Mouse (Mus musculus): Measurements from ENCODE around the gene Pabpc4.
A peak's percentile ranks its signal among the peaks of the same experiment; 100 is the strongest.
"Not testable (repeated sequence)": the region's sequence is repeated elsewhere in the genome, so short reads cannot be mapped to it uniquely, and the experiment has no call there.

Gene Pabpc4

DNA sequence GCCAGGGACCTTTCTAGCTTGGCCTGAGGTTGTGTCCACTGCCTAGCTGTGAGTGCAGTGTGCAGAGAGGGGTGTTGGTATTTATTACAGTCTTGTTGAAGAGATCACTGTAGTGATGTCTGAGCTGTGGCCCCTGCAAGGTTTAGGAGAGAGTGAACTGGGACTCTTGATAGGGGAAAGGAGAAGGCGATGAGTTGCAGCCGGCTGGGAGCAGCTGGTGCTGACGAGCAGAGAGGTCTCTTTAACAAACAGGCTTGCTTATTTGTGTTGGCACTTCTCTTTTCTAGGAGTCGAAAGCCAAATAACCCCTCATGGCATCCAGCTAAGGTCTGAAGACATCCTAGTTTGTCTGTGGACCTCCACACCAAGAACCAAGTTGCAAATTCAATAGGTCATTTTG, 36.1 kb downstream of the Pabpc4 start:
- DNase-seq (ENCODE audit: low spot score) = no peak

DNA sequence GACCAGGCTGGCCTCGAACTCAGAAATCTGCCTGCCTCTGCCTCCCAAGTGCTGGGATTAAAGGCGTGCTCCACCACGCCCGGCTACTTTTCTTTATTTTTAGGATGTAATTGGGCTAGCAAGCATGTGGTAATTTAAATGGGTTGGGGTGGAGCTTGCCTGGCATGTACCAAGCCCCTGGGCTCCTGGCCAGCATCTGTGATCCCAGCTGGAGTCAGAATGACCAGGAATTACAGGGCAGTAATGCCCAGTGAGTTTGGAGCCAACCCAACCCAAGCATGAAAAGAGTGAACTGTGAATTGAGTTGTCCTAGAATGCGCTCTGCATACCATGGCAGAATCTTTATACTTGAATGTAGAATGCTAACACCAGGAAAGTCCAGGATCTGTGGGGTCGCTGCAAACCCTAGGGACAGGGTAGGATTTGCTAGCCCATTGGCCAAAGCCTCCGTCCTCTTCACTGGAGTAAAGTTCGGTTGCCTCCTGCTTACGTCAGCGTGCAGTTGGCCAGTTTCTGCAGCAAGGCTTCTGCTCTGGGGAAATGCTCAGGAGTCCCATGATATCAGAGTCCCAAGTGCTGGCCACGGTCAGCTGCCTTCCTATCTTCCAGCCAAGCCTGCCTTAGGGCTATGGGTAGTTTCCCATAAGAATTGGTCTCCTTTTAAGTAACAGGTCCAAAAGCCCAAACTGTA, 37.0 kb downstream of the Pabpc4 start:
- no peak for DNase-seq (ENCODE audit: low spot score)

- peak; percentile 83 for DNase-seq (ENCODE audit: low spot score)
These were observed 43.6 kb downstream of the Pabpc4 start for GRCm38 (mm10) chr4:123305789-123306188.

GRCm38 (mm10) chr4:123306999-123307398, 44.8 kb downstream of the Pabpc4 start:
- DNase-seq (ENCODE audit: low spot score) = no peak

- no peak for DNase-seq (ENCODE audit: low spot score)
These were observed 46.1 kb downstream of the Pabpc4 start for GRCm38 (mm10) chr4:123308292-123308691.

DNA sequence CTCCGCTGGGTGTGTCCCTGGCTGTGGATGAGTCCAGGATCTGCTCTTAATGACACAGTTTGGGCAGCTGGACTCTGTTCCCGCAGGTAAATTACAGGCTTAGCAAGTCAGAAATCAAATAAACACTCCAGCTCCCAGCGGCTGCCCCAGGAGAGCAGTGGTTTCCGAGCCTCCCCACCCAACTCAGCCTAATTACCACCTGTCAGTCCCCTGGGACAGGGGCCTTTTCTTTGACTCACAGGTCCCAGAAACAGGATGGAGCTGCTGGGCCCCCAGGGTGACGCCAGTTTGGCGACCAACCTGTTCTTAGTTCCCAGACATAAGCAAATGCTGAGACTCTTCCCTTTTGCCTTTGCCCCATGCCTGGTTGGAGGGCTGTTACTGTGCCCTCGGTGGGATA, 49.7 kb downstream of the Pabpc4 start:
- DNase-seq (ENCODE audit: low spot score) = no peak

DNA sequence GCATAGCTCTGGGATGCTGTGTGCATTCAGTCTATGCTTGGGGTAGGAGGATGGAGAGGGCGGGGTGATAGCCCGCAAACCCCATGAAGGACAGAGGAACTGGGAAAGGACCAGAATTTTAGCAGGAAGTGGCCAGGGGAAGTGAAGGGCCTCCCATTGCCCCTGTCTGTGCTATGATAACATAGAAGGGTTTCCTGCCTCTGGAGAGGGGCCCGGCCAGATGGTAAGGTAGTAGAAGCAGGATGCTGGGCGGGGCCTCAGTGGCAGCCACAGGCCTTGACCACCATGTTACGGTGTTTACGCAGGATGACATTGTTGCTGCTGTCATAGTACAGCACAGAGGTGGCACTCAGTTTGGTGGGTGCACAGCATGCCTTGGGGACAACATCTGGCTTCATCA, 50.9 kb downstream of the Pabpc4 start:
- DNase-seq (ENCODE audit: low spot score) = no peak

GRCm38 (mm10) chr4:123314497-123314896, 52.3 kb downstream of the Pabpc4 start:
- DNase-seq (ENCODE audit: low spot score) = no peak

GRCm38 (mm10) chr4:123322910-123323309, 60.8 kb downstream of the Pabpc4 start:
- not testable (repeated sequence) for DNase-seq (ENCODE audit: low spot score)

DNA sequence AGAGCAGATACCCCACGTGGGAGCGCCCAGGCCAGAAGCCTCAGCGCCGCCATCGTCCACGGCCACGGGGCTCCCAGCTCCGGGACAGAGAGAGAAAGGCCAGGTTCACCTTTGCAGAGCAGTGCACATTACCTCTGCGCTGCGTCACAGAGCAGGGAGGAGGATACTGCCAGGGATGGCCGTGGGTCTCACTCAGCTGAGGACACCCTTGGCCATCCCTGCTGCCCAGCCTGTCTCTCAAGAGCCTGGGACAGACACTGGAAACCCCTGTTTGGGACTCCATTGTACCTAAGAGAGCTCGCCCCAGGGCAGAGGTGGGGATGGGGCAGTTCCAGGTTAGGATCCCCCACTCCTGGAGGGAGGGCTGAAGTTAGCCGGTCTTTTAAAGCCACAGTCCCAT, 61.4 kb downstream of the Pabpc4 start, which contains the start of gene Oxct2a:
Oxct2a (minus strand) TSS at position 101 of the 400 bp plus-strand sequence.
- DNase-seq (ENCODE audit: low spot score) = no peak

DNA sequence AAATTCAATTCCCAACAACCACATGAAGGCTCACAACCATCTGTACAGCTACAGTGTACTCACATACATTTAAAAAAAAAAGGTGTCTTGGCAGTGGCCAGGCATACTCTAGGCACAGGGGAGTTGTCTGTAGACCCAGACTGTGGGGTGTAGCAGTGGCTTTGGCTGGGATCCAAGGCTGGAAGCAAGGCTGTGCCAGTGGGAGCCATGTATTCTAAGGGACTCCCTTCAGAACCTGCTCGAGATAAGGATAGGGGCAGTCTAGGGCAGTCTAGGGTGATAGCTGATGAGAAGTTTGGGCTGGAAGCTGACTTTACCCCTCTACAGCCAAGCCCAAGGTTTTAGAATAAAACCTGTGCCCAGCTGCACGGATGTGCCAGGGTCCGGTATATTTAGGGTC, 63.9 kb downstream of the Pabpc4 start:
- no peak for DNase-seq (ENCODE audit: low spot score)

DNA sequence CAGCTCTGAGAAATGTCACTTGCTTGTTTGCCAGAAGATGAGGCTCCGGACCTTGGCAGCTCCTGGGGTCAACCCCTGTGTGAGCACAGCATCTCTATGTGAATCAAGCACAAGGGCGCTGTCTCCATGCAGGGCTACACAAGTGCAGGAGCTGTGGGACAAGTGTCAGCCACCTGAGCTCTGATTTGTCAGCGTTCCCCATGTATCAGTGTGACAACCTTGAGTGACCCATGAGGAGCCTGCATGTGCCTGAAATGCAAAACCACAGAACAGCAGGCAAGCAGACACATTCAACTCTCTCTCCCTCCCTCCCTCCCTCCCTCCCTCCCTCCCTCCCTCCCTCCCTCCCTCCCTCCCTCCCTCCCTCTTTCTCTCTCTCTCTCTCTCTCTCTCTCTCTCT, 65.5 kb downstream of the Pabpc4 start:
- DNase-seq (ENCODE audit: low spot score) = no peak

- DNase-seq (ENCODE audit: low spot score) = no peak
These were observed 66.8 kb downstream of the Pabpc4 start for GRCm38 (mm10) chr4:123328946-123329345.

DNA sequence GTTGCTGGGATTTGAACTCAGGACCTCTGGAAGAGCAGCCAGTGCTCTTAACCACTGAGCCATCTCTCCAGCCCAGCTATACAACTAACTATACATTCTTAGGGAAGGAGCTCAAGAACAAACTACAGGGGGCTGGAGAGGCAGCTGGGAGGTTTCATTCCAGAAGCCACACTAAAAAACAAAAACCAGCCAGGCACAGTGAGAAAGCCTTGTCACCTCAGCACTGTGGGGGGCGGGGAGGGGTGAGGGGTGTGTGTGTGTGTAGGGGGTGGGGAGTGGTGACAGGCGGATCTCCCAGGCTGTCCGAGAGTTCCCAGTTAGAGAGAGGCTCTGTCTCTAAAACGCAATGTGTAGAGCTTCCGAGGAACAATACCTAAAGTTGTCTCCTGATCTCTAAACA, 69.2 kb downstream of the Pabpc4 start:
- no peak for DNase-seq (ENCODE audit: low spot score)

- DNase-seq (ENCODE audit: low spot score) = not testable (repeated sequence)
These were observed 69.8 kb downstream of the Pabpc4 start for GRCm38 (mm10) chr4:123331961-123332360.

DNA sequence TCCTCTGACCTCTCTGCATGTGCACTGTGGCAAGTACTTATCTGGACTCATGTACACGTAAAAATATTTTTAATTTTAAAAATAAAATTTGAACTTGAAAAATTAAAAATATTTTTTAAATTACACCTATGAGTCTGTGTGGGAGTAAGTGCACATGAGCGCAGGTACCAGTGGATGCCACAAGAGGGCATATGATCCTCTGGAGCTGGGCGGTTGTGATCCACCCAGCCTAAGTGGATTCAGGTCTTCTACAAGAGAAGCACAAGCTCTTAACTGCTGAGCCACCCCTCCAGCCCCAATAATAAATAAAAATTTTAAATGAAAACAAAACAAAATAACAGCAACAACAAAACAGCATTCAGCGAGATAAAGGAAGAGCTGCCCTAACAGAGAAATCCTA, 71.0 kb downstream of the Pabpc4 start:
- no peak for DNase-seq (ENCODE audit: low spot score)

DNA sequence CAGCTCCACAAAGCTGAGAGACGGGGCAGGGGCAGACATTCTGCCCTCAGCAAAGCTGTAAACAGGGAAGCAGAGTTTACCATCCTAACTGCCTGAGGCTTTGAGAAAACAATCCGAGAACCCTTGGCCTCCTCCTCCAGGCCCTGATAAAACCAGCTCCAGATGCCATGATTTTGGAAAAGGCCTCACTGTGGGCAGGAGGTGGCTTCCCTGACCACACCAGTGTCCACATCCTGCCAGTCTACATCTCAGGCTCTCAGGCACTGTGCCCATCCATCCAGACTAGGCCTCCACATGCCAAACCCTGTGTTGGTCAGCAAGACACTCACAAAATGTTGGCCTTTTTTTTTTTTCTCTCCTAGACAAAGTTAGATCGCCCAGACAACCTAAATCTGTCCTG, 72.0 kb downstream of the Pabpc4 start:
- DNase-seq (ENCODE audit: low spot score) = no peak

GRCm38 (mm10) chr4:123335244-123335643, 73.1 kb downstream of the Pabpc4 start:
- DNase-seq (ENCODE audit: low spot score) = not testable (repeated sequence)

GRCm38 (mm10) chr4:123335796-123336585, 73.8 kb downstream of the Pabpc4 start:
- no peak for DNase-seq (ENCODE audit: low spot score)

GRCm38 (mm10) chr4:123337693-123338092, 75.5 kb downstream of the Pabpc4 start:
- no peak for DNase-seq (ENCODE audit: low spot score)

- no peak for DNase-seq (ENCODE audit: low spot score)
These were observed 78.1 kb downstream of the Pabpc4 start for GRCm38 (mm10) chr4:123340232-123340631.

DNA sequence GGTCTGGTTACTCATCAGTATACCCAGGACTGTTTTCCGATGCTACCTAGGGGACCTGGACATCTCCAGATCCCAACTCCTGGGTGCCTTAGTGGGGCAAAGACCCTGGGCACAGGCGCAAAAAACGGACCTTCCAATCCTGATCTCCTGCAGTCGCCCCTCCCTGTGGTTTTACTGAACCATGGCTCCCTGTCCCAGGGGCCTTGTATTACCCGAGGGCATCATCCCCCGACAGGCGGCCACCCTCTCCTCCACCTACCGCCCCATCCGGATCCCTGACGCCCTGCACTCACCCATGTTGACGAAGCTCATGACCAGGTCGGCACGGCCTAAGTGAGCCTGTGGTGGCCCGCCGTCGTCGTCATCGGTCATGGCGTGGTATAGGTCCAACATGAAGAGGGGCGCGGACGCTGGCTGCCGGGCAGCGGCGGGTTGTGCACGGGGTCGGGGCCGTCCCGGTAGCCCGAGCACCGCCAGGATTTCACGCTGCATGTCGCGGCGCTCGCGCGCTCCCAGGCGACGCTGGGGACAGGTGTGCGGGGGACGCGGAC, 80.0 kb downstream of the Pabpc4 start:
- no peak for DNase-seq (ENCODE audit: low spot score)

Data from embryo, embryonic 10.5 days (tissue).